Mouse (Mus musculus) monocyte, adult 5-6 weeks (primary cell): ENCODE measurements around the gene Mpzl3. TPM values are rescaled to one million over a fixed set of nuclear protein-coding genes. Genes with fewer than 3 reads are reported as not detected.
A peak's percentile ranks its signal among the peaks of the same experiment; 100 is the strongest.

Experiments
- ATAC-seq: fragments of 153-309, 156-312 bp; replicated peaks from 2 replicates; pipeline ENCODE4 v1.8.0; 2017; ENCODE audit warnings: mild to moderate bottlenecking; ENCODE audit not compliant: low TSS enrichment, insufficient number of reproducible peaks, severe bottlenecking, poor library complexity, low FRiP score
- total RNA-seq: library from RNA; stranded (forward); fragments of 200-1000, 200-491, 200-594 nt; gene quantifications from 3 replicates; pipeline ENCODE4 v1.2.3, GENCODE M21; 2017

Gene Mpzl3
- total RNA-seq, 1 experiment from 2014 or later, result 5.9 TPM

DNA sequence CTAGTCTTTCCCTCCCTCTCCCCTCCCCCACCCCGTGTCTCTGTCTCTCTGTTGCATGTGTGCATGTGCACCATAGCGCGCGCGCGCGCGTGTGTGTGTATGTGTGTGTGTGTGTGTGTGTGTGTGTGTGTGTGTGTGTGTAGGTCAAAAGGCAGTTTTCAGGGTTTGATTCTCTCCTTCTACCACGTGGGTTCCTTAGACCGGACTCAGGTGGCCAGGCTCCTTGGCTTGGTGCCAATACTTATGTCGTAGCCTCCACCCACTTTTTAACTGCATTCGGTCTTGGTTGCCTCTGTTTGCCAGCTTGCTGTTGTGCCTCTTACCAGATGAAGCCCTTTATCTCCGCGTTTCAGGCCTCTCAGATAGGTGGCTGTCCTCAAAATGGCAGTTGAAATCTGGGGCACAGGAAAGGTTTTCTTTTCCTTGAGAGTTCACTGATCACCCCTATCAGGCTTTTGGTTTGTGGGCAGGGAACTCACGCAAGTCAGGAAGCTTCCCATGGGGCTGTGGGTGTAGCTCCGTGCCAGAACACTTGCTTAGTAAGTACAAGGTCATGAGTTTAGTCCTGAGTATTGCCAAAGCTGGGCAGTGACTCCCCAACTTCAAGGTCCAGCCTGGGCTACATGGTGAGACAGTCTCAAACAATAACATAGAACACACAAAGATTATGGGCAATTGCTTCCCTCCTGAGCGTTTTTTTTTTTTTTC is 13.7 kb upstream of the Mpzl3 start:
- no peak for ATAC-seq

- ATAC-seq, result no peak
Measured at GRCm38 (mm10) chr9:45042056-45042720, 12.8 kb upstream of the Mpzl3 start.

DNA sequence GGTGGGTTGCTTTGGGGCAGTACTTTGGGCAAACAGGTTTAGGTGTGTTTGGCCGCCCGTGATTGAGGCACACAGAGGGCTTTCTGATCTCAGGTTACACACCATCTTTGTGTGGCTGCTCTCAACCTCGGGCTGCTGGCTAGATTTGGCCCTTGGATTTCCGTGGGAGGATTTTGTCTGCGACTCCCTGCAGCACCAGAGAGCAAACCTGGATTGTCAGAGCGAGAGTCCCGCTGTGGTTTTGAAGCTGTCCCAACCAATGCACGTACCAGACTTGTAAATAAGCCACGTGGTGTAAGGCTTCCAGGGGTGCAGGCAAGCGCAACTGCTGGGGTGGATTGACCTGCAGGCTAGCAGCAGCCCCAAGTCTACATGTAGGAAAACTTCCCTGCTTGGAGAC is 12.0 kb upstream of the Mpzl3 start:
- no peak for ATAC-seq

DNA sequence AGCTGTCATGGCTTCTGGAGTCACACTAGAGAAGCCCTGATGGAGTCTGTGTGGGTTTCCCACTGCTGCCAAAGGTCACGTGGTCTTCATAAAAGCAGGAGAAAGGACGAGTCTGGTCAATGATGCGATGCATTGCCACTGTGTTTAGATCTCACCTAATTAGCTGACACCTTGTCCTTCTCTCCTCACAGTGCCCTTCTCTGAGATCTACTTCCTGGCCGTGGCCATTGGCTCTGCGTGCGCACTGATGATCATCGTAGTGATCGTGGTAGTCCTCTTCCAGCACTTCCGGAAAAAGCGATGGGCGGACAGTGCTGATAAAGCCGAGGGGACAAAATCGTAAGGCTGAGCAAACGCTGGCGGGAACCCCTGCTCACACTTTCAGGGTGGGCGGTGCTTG is 8.0 kb upstream of the Mpzl3 start:
- ATAC-seq, result no peak

GRCm38 (mm10) chr9:45048511-45048910 is 6.5 kb upstream of the Mpzl3 start:
- ATAC-seq, result peak; percentile 70; the same call in 1 of the 2 replicates

GRCm38 (mm10) chr9:45049731-45050130 is 5.3 kb upstream of the Mpzl3 start:
- peak; percentile 91 for ATAC-seq

DNA sequence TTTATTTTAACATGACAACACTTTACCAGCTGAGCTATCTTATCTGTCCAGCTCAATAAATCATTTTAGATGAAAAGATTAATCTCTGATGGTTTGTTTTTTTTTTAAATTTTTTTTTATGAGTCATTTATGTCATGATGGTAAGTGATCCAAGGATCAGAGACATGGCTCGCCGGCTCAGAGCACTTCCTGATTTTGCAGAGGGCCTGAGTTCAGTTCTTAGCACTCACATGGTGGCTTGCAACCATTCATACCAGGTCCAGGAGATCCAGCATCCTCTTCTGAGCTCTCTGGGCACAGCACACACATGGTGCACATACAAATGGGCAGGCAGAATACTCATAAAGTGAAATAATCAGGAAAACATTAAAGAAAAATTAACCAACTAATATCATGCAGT is 4.7 kb upstream of the Mpzl3 start:
- ATAC-seq, result no peak

GRCm38 (mm10) chr9:45058304-45058940 is 3.4 kb downstream of the Mpzl3 start:
- ATAC-seq, result no peak

GRCm38 (mm10) chr9:45060151-45060550 is 5.2 kb downstream of the Mpzl3 start:
- ATAC-seq, result no peak

GRCm38 (mm10) chr9:45062677-45063076 is 7.7 kb downstream of the Mpzl3 start:
- ATAC-seq, result no peak

GRCm38 (mm10) chr9:45064421-45064820 is 9.4 kb downstream of the Mpzl3 start:
- ATAC-seq, result peak; percentile 54

- ATAC-seq, result peak; percentile 80
Measured at GRCm38 (mm10) chr9:45066735-45067134, 11.7 kb downstream of the Mpzl3 start.

GRCm38 (mm10) chr9:45071800-45072199 is 16.8 kb downstream of the Mpzl3 start:
- ATAC-seq, result no peak

- no peak for ATAC-seq
Measured at GRCm38 (mm10) chr9:45077859-45078258, 22.9 kb downstream of the Mpzl3 start.

DNA sequence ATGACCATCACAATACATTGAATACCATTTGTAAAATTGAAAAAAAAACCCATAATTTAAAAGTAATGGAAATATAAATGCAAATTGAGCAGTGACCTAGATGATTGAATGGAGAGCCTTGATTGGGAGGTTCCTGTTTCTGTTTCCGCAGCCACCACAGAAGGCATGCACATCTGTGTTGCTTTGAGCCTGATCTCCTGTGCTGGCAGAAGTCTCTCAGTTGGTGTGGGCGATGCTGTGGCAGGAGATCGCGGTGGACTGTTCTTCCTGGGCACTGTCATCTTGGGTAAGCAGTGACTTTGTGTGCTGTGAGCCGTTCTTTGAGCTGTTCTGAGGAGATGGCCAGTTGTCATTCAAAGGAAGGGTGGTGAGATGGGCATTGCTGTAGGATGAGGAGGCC is 24.0 kb downstream of the Mpzl3 start, which contains the start of gene Jaml:
Gene Jaml, plus strand, starts transcription at position 173 of the 400 bp plus-strand sequence.
- peak; percentile 84 for ATAC-seq

DNA sequence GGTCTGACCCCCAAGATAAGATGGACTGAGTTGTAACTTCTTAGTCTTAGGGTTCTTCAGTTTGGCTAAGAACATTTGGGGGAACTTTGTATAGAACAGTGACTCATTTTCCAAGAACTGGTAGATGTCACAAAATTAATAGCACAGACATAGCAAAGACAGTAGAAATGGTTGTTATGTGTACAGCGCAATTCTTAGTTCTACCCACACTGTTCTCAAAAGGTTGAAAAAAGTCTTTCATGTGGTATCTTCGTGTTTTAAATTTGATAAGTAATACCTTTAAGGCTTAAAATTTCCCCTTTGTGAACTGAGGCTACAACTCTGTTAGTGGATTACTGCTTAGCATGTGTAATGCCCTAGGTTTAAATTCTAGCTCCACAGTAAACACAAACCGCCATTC is 28.1 kb downstream of the Mpzl3 start:
- no peak for ATAC-seq

GRCm38 (mm10) chr9:45084556-45084955 is 29.6 kb downstream of the Mpzl3 start:
- ATAC-seq, result peak; percentile 52; the same call in 1 of the 2 replicates

- peak; percentile 70 for ATAC-seq
Measured at GRCm38 (mm10) chr9:45085741-45086690, 31.0 kb downstream of the Mpzl3 start.

DNA sequence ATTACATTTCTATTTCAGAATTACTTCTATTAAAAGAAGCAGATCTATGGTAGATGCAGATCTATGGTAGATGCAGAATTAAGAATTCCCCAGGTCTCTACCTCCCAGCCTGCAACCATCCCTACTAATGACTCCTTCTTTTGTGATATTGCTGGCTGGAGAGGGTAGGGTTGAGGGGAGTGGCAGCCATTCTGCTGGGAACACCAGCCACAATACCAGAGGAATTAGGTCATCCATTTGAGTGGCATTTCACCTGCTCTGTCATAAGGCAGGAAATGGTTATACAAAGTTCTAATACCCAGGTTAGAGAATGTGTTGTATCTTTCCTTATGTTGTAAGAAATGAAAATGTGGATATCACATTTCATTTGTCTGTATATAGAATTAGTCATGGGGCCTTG is 33.1 kb downstream of the Mpzl3 start:
- ATAC-seq, result no peak
